Mouse (Mus musculus) lung, adult 2 months (tissue): Measurements from ENCODE around the gene Gpr107. TPM values are rescaled to one million over a fixed set of nuclear protein-coding genes. Genes with fewer than 3 reads are reported as not detected.

ENCODE experiments used
- DNase-seq: peaks from one replicate; pipeline ENCODE4 v3.0.0; 2022
- H3K4me1 ChIP-seq: fragments of 200-500 bp; 2 replicates; pipeline ENCODE4 v1.6.1; 2011; ENCODE audit warnings: low read length; ENCODE audit not compliant: control insufficient read depth, insufficient read depth
- H3K4me3 ChIP-seq: fragments of 200-500 bp; replicated peaks from 2 replicates; pipeline ENCODE3; 2011; ENCODE audit warnings: low read depth, mild to moderate bottlenecking, control low read depth, low read length; ENCODE audit errors: extremely low read depth
- CTCF ChIP-seq: fragments of 200-500 bp; IDR thresholded peaks from 2 replicates; pipeline ENCODE4 v1.5.1; 2011; ENCODE audit warnings: mild to moderate bottlenecking, low read length, control low read depth; ENCODE audit not compliant: insufficient read depth
- POLR2A ChIP-seq: fragments of 200-500 bp; IDR thresholded peaks from 2 replicates; pipeline ENCODE4 v1.6.1; 2011; ENCODE audit warnings: low read depth, mild to moderate bottlenecking, control low read depth, low read length, borderline replicate concordance; ENCODE audit errors: extremely low read depth
- WGBS: fragments of 180-500 bp; shearing (Covaris S2); methylation state at CpG from one replicate; pipeline ENCODE4 v1.1.7; 2018; 5-methylcytosine and 5-hydroxymethylcytosine counted together
- polyA plus RNA-seq: library from polyadenylated mRNA; depleted of rRNA; stranded (reverse); fragments of >200 nt; gene quantifications from 2 replicates; pipeline ENCODE4 v1.2.3, GENCODE M21; 2012; rRNA removed

The Gpr107 gene
- polyA plus RNA-seq, 1 experiment: 24.4 TPM

DNA sequence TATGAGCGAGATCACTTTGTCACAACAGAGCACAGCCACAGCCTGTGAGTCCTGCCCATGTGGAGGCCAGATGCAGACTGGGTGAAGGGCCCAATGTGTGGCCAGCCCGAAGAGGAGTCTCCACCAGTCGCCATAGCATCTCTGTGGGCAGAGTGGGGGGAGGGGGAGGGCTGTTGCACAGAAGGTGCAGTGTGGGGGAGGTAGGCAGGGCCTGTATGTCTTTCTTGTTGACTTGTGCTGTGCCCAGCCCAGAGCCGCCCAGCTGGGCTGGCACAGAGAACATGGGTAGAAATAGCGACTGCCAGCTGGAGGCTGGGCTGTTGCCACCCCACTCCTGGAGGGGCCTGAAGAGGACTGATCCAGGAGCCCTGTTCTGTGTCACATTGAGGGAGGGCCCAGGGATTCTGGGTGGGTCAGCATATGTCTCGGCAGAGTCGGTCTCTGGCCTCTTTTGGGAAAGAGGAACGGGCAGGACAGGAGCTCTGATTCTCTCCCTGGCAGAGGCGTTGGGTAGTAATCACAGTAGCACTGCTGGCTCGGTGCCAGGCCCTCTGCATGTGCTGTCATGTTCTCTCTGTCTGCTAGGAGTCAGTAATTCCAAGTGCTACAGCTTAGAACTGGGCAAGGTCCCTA, 111.7 kb downstream of the Gpr107 start:
- WGBS: 40% methylated on average over 10 of the region's 10 CpGs
- no peaks in the 10 kb centered on the region for H3K4me1 ChIP-seq
- peak; percentile 17 for DNase-seq
- no peak overlapping the region for H3K4me3 ChIP-seq
- TF ChIP-seq CTCF (no peak), POLR2A (no peak)

DNA sequence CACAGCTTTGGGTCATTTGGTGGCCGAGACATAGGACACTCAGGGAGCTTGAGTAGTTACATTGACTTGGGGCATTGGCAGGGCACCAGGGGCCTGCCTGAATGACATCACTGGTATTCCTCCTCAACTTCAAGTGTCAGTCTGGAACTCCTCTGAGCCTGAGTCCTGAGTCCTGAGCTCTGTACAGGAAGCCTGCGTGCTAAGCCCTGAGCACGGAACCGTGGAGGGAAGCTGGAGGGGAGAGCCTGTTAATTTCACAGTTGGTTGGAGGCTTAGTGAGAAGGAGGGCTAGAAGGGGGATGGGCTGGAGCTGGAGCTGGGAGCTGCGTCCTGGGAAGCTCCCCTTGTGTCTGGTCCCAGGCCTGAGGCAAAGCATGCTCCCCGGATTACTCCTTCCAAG, 115.3 kb downstream of the Gpr107 start:
- Histone ChIP-seq H3K4me1 (no peaks in the 10 kb centered on the region), H3K4me3 (no peak overlapping the region)
- DNase-seq: no peak
- WGBS: 64% methylated on average over 6 of the region's 6 CpGs
- TF ChIP-seq POLR2A: no peak
- no peak for TF ChIP-seq CTCF

Other genes starting within 250 kb of the Gpr107 start
- gene Ptges, start 222.5 kb upstream of the Gpr107 start, polyA plus RNA-seq: 39.2 and 42.3 TPM in 2 replicates
- gene Tor1b, start 199.4 kb upstream of the Gpr107 start, polyA plus RNA-seq: 23.6 and 30.2 TPM in 2 replicates
- 33.3 and 37.4 TPM in 2 replicates for gene Tor1a, start 184.4 kb upstream of the Gpr107 start, polyA plus RNA-seq
- gene BC005624, start 170.1 kb upstream of the Gpr107 start, polyA plus RNA-seq: 19.7 and 33.2 TPM in 2 replicates
- gene Usp20, start 170.0 kb upstream of the Gpr107 start, polyA plus RNA-seq: 14.6 and 18.5 TPM in 2 replicates
- gene Fnbp1, start 10.3 kb upstream of the Gpr107 start, polyA plus RNA-seq: 39.9 and 47.4 TPM in 2 replicates
- gene Ncs1, start 93.5 kb downstream of the Gpr107 start, polyA plus RNA-seq: 2.2 and 2.5 TPM in 2 replicates
- 10.8 and 16.8 TPM in 2 replicates for gene Hmcn2, start 162.1 kb downstream of the Gpr107 start, polyA plus RNA-seq